Mouse (Mus musculus) CD4-positive helper T cell, adult 2 months (primary cell): Measurements from ENCODE around the gene Pgam5.

Source experiments
- DNase-seq: peaks from one replicate; pipeline ENCODE4 v3.0.0-alpha.2; 2012; ENCODE audit warnings: low read depth, missing footprints, low spot score

Pgam5 gene

DNA sequence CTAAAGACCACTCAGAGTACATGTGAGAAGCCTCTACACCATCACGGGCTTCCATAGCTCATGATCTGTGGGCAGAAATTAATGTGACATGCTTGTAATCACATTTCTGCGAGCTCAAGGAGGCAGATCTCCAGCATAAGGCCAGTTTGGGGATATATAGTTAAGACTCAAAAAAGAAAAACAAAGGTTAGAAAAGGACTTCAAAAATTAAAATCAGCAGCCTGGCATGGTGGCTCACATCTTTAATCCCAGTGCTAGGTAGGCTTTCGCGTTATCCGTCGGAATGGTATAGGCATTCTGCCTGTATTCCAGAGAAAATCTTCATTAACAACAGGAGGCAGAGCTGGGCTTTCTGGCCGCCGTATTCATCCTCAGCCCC, 39.3 kb downstream of the Pgam5 start:
- DNase-seq = no peak

GRCm38 (mm10) chr5:110227336-110227883, 42.3 kb downstream of the Pgam5 start:
- no peak for DNase-seq

GRCm38 (mm10) chr5:110225056-110225455, 44.7 kb downstream of the Pgam5 start:
- DNase-seq = no peak

- DNase-seq = no peak
Measured at GRCm38 (mm10) chr5:110222757-110223156, 47.0 kb downstream of the Pgam5 start.

GRCm38 (mm10) chr5:110220331-110220730, 49.4 kb downstream of the Pgam5 start:
- no peak for DNase-seq

DNA sequence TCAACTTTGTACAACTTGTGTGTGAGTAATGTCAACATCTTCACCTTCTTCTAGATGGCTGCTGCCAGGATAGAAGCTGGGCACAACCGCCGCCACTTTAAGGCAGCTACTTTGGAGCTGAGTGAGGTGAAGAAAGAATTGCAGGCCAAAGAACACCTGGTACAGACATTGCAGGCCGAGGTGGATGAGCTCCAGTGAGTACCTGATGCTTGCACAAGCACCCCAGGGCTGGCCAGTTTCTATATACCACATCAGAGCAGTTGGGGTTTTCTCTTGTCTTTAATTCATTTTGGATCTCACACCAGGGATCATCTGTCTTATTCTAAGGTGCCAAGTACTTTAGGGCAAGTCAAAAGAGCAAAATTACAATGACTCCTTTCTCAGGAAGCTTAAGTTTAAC, 52.9 kb downstream of the Pgam5 start:
- DNase-seq = no peak

DNA sequence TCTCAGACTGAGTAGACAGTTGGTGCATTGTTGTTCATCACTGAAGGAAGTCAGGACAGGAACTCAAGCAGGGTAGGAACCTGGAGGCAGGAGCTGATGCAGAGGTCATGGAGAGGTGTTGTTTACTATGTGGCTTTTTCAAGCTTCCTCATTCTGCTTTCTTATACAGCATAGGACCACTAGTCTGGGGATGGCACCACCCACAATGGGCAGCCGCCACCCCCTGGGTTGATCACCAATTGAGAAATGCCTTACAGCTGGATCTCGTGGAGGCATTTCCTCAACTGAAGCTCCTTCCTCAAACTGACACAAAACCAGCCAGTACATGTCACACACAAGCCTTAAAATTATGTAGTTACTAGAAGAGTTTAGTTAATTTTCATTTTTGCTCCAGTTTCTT, 58.4 kb downstream of the Pgam5 start:
- DNase-seq = no peak
